Mouse (Mus musculus): Measurements from ENCODE around the gene Pgf.

GRCm38 (mm10) chr12:85217733-85218310, 40.2 kb upstream of the Pgf start:
- TF ChIP-seq POLR2A (IDR thresholded peaks at IDR 0.05; ENCODE audit: borderline replicate concordance, low read depth, low read length): no peak
- no peak for TF ChIP-seq CTCF (IDR thresholded peaks at IDR 0.05; ENCODE audit: low read depth, low read length)
